Mouse (Mus musculus) T-cell, adult 2 months (primary cell): ENCODE data around the gene Il16.
"Not testable (repeated sequence)": the region's sequence is repeated elsewhere in the genome, so short reads cannot be mapped to it uniquely, and the experiment has no call there.

ENCODE experiments used
- DNase-seq: peaks from one replicate; pipeline ENCODE4 v3.0.0; 2022; ENCODE audit warnings: low spot score

Gene Il16

DNA sequence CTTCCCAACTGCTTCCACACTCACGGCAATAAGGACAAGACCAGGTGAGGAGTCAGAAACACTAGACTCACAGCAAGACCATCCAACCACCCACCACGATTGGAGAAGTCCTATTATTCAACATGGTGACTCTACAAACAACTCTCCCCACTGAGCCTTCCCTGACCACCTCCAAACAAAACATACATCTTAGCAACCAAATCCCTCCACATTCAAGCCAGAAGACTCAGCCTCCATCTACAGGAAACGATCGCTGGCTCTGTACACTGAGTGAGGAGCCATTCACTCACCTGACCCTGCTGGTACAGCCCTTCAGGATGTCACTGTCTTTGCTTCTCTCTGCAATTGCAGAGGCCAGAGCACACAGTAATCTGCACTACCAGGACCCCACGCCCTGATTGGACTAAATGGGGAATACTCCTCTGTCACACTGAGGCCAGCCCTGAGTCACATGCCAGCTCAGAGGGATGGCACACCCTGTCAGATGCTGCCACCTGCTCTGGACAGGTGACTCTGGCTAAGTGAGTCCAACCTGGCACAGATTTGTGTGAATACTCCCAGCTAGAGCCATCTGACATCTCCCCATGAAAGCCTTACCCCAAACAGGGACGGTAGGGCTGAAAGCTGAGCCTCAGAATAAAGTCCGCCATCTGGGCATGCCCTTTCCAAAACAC, 10.3 kb downstream of the Il16 start:
- DNase-seq: no peak

GRCm38 (mm10) chr7:83734671-83735082, 10.8 kb downstream of the Il16 start:
- no peak for DNase-seq

DNA sequence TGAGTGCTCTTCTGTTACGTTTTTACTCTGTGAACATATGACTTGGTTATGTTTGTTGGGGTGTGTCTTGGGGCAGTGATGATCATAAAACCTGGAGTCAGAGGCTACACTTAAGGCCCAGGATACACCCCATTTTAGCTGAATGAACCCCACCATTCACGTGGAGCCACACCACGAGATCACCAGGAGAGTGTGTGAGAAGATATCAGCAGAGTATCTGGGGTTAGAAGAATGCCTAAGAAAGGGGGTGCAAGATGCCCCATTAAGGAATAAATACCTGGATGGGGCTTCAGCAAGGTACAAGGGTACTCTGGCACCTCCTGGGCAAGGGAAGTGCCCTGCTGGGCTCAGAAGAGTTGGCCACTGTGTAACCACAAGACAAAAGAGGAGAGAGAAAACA, 11.3 kb downstream of the Il16 start:
- DNase-seq: no peak

DNA sequence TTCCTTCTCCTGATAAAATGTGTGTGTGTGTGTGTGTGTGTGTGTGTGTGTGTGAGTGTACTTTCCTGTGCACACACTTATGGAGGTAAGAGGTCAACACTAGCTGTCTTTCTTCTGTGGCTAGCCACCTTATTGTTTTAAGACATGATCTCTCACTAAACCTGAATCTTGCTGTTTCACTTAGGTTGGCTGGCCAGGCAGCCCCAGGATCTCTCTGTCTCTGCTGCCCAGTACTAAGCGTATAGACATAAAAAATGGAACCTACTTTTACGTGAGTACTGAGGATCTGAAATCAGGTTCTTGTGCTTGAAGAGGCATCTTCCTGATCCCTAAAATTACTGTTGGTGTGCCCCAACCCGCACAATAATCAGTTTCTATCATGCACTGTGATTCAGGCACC, 12.7 kb downstream of the Il16 start:
- no peak for DNase-seq

- no peak for DNase-seq
These were observed 13.4 kb downstream of the Il16 start for GRCm38 (mm10) chr7:83731961-83732666.

DNA sequence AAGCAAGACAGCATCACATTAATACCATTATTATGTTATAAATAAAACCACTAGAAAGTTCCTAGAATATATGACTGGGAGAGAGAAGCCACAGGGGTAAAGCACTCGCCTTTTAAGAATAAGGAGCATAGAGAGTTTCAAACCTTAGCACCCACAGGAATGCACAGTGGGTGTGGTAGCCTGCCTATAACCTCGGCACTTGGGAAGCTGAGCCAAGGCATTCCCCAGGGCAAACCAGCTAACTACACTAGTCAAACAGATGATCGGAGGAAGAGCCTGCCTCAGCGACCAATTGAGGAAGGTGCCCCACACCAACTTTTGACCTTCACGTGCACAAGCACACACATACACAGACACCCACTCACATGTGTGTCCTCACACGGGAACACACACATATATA, 14.2 kb downstream of the Il16 start:
- no peak for DNase-seq

GRCm38 (mm10) chr7:83726936-83727632, 18.4 kb downstream of the Il16 start:
- DNase-seq: no peak

DNA sequence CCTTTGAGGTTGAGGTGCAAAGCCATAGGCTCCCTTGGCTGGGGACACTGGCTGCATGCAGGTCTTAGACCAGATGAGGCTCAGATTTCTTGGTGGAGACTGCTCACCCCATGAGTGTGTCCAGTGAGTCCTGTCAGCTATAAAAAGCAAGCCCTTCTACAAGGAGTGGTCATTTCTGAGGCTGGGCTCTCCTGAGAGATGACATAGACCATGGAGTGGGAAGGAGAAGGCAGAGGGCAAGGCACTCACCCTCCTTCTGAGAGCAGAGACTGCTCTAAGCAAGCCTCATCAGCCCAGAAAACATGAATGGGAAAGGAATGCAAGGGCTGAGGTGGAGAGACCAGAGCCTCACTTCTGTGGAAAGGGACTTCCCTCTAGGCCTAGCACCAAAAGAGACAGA, 19.7 kb downstream of the Il16 start:
- no peak for DNase-seq

- no peak for DNase-seq
These were observed 21.0 kb downstream of the Il16 start for GRCm38 (mm10) chr7:83724541-83724940.

DNA sequence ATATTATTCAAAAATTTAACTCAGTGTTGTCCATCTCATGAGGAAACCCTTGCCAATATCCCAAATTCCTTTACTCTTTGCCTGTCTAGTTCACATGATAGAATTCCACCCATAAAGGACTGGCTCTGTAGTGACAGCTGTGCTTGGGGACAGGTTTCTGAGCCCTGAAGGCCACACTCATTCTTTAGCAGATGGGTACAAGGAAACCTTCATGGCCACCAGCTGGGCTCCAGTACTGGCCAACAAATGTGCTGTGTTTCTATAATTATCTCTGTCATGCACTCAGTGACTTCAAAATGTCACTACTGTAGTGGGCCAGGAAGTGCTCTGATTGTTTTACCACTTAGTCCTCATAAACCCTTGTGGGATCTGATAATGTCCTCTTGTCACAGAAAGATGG, 21.6 kb downstream of the Il16 start:
- DNase-seq: no peak

GRCm38 (mm10) chr7:83723221-83723620, 22.3 kb downstream of the Il16 start:
- DNase-seq: no peak

GRCm38 (mm10) chr7:83722485-83722884, 23.0 kb downstream of the Il16 start:
- no peak for DNase-seq

DNA sequence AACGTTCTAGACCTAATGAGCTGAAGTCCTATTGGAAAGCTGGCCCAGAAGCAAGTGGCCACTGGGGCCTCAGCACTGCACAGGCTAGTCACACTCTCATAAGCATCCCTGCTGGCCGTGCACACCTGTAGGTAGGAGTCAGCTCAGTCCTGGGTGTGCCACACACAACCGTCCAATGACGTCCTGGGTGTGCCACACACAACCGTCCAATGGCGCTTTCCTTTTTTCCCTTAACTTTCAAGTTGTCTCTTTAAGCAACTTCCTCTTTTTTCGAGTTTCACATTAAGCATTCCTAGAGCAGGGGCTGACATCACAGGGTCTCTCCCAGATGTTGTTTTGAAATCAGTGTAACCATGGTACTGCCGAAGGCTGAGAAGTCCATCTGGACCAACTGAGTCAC, 25.3 kb downstream of the Il16 start:
- DNase-seq: no peak

GRCm38 (mm10) chr7:83717021-83717725, 28.4 kb downstream of the Il16 start:
- DNase-seq: no peak

DNA sequence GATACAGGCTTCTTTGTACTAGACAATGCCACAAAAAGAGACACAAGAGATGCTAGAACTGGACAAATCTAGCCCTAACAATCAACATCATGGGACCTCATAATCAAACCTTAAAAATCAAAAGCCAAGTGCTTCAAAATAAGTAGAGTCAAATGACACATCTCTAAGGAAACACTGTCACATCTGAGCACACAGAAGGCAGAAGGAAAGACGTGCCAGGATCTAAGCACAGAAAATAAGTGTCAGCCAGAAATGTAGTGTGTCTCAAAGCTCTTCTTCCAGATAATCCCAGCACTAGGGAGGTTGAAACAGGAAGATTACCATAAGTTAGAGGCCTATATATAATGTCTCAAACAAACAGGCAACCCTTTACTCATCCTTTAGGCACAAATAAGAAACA, 31.9 kb downstream of the Il16 start:
- no peak for DNase-seq

DNA sequence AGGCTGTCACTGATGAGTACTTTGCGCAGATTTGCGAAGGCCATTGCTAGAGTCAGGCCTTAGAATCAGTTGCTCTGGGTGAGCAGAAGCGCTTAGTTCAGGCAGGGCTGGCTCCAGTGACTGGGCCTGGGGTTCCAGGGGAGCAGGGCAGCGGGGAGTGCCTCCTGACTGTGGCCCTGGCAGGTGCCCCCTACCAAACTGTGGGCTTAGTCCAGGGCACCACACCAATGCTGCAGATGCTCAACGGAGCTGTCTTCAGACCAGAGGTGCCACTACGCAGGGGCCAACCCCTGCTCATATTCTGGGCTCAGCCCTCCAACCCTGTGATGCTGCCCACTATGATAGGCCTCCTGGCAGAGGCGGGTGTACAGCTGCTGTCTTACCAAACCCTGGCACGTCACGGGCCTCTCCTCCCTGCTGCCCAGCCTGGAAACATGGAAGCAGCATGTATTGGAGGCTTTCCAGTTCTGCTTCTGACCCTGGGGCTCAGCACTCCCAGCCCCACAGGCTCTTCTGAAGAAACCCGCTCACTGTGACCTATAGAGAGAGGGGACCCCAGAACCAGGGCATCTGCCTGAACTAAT, 33.8 kb downstream of the Il16 start:
- DNase-seq: not testable (repeated sequence)

DNA sequence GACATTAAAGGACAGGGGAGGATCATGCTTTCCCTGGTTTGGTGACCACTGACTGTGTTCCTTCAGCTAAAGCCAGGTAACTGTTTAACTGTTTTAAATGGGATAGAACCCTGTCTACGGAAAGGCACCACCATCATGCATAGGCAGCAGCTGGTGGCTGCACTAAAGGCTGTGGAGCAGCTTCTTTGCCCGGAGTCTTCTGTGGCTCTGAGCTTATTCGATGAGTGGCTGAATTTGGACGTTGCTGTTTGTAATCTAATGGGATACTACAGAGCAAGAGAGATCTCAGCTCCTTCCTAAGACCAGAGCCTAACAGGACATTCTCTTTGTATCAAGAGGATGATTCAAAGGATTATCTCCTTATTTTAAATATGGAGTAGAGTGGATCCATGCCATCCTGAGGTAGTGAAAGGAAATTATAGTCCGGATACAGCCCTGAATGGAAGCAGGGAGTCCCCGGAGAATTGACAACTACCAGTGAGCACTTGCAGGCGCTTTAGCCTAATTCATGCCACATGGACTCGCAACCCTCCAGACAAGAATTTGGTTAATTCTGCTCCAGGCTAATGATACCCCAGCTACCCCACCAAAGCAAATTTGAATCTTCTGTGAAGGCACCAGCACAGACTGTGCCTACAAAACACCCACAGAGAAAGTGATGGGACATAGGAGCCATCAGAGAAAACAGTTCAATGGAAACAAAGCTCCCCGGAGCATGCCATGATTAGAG, 42.3 kb downstream of the Il16 start:
- no peak for DNase-seq

DNA sequence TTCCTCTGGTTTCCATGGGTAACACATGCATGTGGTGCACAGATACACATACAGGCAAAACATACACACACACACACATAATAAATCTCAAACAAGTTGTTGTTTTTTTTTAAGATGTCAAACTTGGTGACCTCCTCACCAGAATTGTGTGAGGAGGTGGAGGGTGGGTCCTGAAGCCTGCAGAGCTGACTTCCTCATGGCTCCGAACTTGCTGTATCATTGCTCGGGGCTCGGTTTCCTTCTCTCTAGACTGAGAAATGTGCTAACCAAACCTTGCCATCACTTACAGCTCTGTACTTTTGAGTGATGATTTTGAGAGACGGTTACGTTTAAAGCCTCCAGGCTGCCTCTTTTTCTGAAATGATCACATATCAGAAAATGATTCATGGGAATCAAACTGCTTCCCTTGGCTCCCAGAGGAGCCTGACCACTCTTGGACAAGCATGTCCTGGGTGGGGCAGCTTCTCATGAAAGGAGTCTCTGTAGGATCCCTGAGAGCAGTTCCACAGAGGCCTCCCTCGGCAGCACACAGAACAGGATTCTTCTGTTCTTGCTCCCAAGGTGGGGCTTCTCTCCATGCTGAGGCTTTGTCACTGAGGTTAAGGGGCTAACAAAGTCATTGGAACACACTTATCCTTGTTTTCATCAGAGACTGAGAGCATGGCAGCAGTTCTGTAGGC, 46.3 kb downstream of the Il16 start:
- no peak for DNase-seq

DNA sequence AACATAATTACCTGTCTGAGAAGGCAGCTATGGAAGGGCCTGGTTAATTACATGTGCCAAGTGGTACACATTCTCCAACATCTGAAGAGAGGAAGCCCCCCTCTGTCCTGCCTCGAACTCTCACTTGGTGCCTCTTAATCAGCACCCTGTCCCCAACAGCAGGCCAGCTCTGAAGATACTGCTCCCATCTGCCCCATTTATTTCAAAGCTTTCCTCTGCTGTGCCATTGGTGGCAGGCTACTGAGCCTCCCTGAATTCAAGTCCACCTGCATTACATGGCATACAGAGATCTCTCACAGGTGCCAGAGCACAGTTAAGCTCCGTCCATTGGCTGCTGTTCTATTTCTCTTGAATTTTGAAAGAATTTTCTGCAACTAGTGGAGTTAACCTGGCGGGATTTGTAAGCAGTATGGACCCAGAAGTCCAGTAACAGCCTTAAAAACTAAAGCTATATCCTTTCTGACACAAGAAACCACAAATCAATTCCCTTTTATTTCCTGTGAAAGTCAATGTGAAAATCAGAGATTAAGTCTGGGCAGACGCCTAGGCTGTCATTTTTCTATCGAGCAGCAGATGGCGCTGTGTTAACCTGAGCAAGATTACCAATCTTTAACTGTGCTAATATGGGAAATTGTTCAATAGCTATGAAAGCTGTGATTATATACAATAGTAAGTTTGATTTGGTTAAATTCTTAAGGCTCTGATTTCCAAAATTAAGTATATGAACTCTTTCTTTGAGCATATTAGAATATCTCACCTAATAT, 49.9 kb downstream of the Il16 start:
- DNase-seq: no peak

- no peak for DNase-seq
These were observed 62.8 kb downstream of the Il16 start for GRCm38 (mm10) chr7:83682640-83683274.
